Mouse (Mus musculus) heart, adult 2 months (tissue): Measurements from ENCODE around the gene Olfr975. TPM values are rescaled to one million over a fixed set of nuclear protein-coding genes. Genes with fewer than 3 reads are reported as not detected.

ENCODE experiments used
- DNase-seq, 2 experiments: peaks; one replicate each; pipeline ENCODE4 v3.0.0; 2021
- H3K27ac ChIP-seq: fragments of 200-600 bp; 2 replicates; pipeline ENCODE4 v1.8.1; 2022
- H3K27me3 ChIP-seq: fragments of 200-500 bp; 2 replicates; pipeline ENCODE4 v1.6.1; 2012; ENCODE audit warnings: mild to moderate bottlenecking, low read length, inconsistent platforms, mixed read lengths; ENCODE audit not compliant: control insufficient read depth, insufficient read depth
- H3K36me3 ChIP-seq: fragments of 200-500 bp; 2 replicates; pipeline ENCODE4 v1.6.1; 2012; ENCODE audit warnings: low read length, inconsistent platforms; ENCODE audit not compliant: control insufficient read depth, insufficient read depth
- H3K4me1 ChIP-seq: fragments of 200-500 bp; 2 replicates; pipeline ENCODE4 v1.6.1; 2011; ENCODE audit warnings: low read length; ENCODE audit not compliant: control insufficient read depth, insufficient read depth
- H3K4me3 ChIP-seq: fragments of 200-600 bp; 2 replicates; pipeline ENCODE4 v1.8.1; 2022
- H3K79me2 ChIP-seq: fragments of 200-500 bp; replicated peaks from 2 replicates; pipeline ENCODE4 v1.6.1; 2012; ENCODE audit warnings: mild to moderate bottlenecking, inconsistent platforms, low read length, moderate library complexity, mixed read lengths; ENCODE audit not compliant: control insufficient read depth, insufficient read depth
- H3K9ac ChIP-seq: fragments of 200-500 bp; 2 replicates; pipeline ENCODE4 v1.6.1; 2012; ENCODE audit warnings: low read depth, mild to moderate bottlenecking, control low read depth, inconsistent platforms, low read length, mixed read lengths
- CTCF ChIP-seq: fragments of 200-600 bp; IDR thresholded peaks from 2 replicates; pipeline ENCODE4 v1.8.1; 2022; ENCODE audit warnings: antibody characterized with exemption, mild to moderate bottlenecking, moderate library complexity
- EP300 ChIP-seq: fragments of 200-500 bp; IDR thresholded peaks from 2 replicates; pipeline ENCODE4 v1.6.1; 2011; ENCODE audit warnings: low read depth, low read length, control low read depth; ENCODE audit not compliant: insufficient read depth
- POLR2A ChIP-seq: fragments of 200-500 bp; IDR thresholded peaks from 2 replicates; pipeline ENCODE4 v1.6.1; 2011; ENCODE audit warnings: mild to moderate bottlenecking, low read depth, low read length, control low read depth; ENCODE audit not compliant: insufficient read depth
- WGBS: fragments of 180-500 bp; shearing (Covaris S2); methylation state at CpG from one replicate; pipeline ENCODE4 v1.1.7; 2018; 5-methylcytosine and 5-hydroxymethylcytosine counted together
- intact Hi-C: fragments of 180-260 bp; cut with DNase I; formaldehyde crosslinking; loops from one replicate; pipeline ENCODE4 v1.15.1; 2025
- polyA plus RNA-seq: library from polyadenylated mRNA; depleted of rRNA; stranded (reverse); fragments of >200 nt; gene quantifications from 2 replicates; pipeline ENCODE4 v1.2.3, GENCODE M21; 2012; rRNA removed
- total RNA-seq, 2 experiments: library from RNA; stranded (reverse); gene quantifications; 2 replicates each; pipeline ENCODE4 v1.2.3; 2021

Gene Olfr975
- total and polyA plus RNA-seq, 3 experiments = not detected

DNA sequence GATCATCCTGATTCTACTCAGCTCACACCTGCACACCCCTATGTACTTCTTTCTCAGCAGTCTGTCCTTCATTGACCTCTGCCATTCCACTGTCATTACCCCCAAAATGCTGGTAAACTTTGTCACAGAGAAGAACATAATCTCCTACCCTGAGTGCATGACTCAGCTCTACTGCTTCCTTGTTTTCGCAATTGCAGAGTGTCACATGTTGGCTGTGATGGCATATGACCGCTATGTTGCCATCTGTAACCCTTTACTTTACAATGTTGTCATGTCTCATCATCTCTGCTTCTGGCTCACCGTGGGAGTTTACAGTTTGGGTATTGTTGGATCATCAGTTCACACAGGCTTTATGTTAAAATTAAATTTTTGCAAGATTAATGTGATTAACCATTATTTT, 41.9 kb downstream of the Olfr975 start:
- Histone ChIP-seq H3K4me1 (no peaks in the 10 kb centered on the region), H3K79me2 (no peaks in the 10 kb centered on the region), H3K36me3 (no peaks in the 10 kb centered on the region), H3K4me3 (no peak overlapping the region), H3K9ac (no peak overlapping the region), H3K27ac (no peak overlapping the region), H3K27me3 (no peaks in the 10 kb centered on the region)
- TF ChIP-seq CTCF = no peak
- no peak for TF ChIP-seq POLR2A
- no peak for TF ChIP-seq EP300
- no peak for DNase-seq
- intact Hi-C loops = no loop called here
- WGBS = 63% methylated on average over 3 of the region's 3 CpGs

DNA sequence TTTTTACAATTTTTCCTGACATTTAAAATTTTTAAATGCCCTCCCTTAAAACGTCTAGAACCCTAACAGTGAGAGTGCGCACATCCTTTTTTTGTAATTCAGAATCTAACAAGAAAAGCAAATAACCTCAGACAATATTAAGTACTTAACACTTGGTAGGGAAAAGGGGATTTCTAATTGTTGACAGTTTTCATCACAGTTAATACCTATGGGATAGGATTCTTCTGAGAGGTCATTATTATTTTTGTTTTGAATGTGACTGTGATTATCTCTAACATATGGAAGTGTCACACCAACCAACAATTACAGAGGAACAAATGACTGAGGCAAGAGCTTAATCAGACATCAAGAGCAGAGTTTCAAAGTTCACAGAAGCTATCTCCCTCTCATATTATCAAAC, 44.8 kb downstream of the Olfr975 start, which contains the start of gene Olfr229:
Gene Olfr229, plus strand, starts transcription at position 301 of the 400 bp plus-strand sequence.
- Histone ChIP-seq H3K79me2 (no peaks in the 10 kb centered on the region), H3K9ac (no peak within 1 kb of the TSS), H3K4me1 (no peaks in the 10 kb centered on the region), H3K4me3 (no peak within 1 kb of the TSS), H3K36me3 (no peaks in the 10 kb centered on the region), H3K27ac (no peak within 1 kb of the TSS), H3K27me3 (no peaks in the 10 kb centered on the region)
- no peak for DNase-seq
- no peak for TF ChIP-seq CTCF
- no peak for TF ChIP-seq POLR2A
- TF ChIP-seq EP300 = no peak
- intact Hi-C loops = no loop called here
- 60% methylated on average over 2 of the region's 2 CpGs for WGBS

DNA sequence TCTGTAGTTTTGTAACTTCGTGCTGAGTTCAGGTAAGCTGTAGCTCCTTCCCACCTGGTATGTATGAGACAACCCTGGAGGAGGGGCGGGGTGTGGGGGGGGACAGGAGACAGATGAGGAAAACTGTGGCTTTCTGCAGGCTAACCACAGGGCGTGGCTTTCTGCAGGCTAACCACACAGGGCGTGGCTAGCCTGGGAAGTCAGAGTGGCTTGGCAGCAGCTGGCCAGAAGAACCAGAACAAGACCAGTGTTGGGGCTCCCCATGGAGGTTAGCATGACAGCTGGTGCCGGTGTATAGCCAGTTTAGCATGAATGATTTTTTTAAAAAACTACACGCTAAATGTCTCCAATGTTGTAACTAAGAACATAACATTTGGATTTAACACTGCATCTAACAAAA, 46.7 kb downstream of the Olfr975 start:
- Histone ChIP-seq H3K27ac (no peak overlapping the region), H3K9ac (no peak overlapping the region), H3K36me3 (no peaks in the 10 kb centered on the region), H3K79me2 (no peaks in the 10 kb centered on the region), H3K4me1 (no peaks in the 10 kb centered on the region), H3K27me3 (no peaks in the 10 kb centered on the region), H3K4me3 (no peak overlapping the region)
- intact Hi-C loops = no loop called here
- TF ChIP-seq EP300 (no peak), CTCF (no peak), POLR2A (no peak)
- WGBS = 65% methylated on average over 6 of the region's 6 CpGs
- DNase-seq = no peak

Other genes starting within 250 kb of the Olfr975 start
- gene Olfr149, start 244.9 kb downstream of the Olfr975 start, total RNA-seq = not detected
- not detected in 2 replicates for gene Olfr149, start 244.9 kb downstream of the Olfr975 start, polyA plus RNA-seq
- not detected for gene Olfr965, start 240.7 kb downstream of the Olfr975 start, total RNA-seq
- not detected in 2 replicates for gene Olfr965, start 240.7 kb downstream of the Olfr975 start, polyA plus RNA-seq
- not detected for gene Olfr150, start 221.1 kb downstream of the Olfr975 start, total RNA-seq
- gene Olfr150, start 221.1 kb downstream of the Olfr975 start, polyA plus RNA-seq = not detected in 2 replicates
- not detected for gene Olfr967, start 205.8 kb downstream of the Olfr975 start, total RNA-seq
- not detected in 2 replicates for gene Olfr967, start 205.8 kb downstream of the Olfr975 start, polyA plus RNA-seq
- not detected for gene Olfr968, start 168.8 kb downstream of the Olfr975 start, total RNA-seq
- not detected in 2 replicates for gene Olfr968, start 168.8 kb downstream of the Olfr975 start, polyA plus RNA-seq
- not detected for gene Olfr969, start 161.1 kb downstream of the Olfr975 start, total RNA-seq
- gene Olfr969, start 161.1 kb downstream of the Olfr975 start, polyA plus RNA-seq = not detected in 2 replicates
- gene Olfr970, start 143.2 kb downstream of the Olfr975 start, total RNA-seq = not detected
- not detected in 2 replicates for gene Olfr970, start 143.2 kb downstream of the Olfr975 start, polyA plus RNA-seq
- not detected for gene Olfr971, start 115.2 kb downstream of the Olfr975 start, total RNA-seq
- gene Olfr971, start 115.2 kb downstream of the Olfr975 start, polyA plus RNA-seq = not detected in 2 replicates
- gene Olfr972, start 85.6 kb downstream of the Olfr975 start, total RNA-seq = not detected
- not detected in 2 replicates for gene Olfr972, start 85.6 kb downstream of the Olfr975 start, polyA plus RNA-seq
- gene Olfr229, start 44.7 kb downstream of the Olfr975 start, total RNA-seq = not detected
- gene Olfr229, start 44.7 kb downstream of the Olfr975 start, polyA plus RNA-seq = not detected in 2 replicates
- not detected for gene Olfr974, start 14.5 kb downstream of the Olfr975 start, total RNA-seq
- gene Olfr974, start 14.5 kb downstream of the Olfr975 start, polyA plus RNA-seq = not detected in 2 replicates
- gene Olfr976, start 9.1 kb upstream of the Olfr975 start, total RNA-seq = not detected
- gene Olfr976, start 9.1 kb upstream of the Olfr975 start, polyA plus RNA-seq = not detected in 2 replicates
- not detected for gene Olfr978, start 40.1 kb upstream of the Olfr975 start, total RNA-seq
- not detected in 2 replicates for gene Olfr978, start 40.1 kb upstream of the Olfr975 start, polyA plus RNA-seq
- not detected for gene Olfr979, start 51.4 kb upstream of the Olfr975 start, total RNA-seq
- gene Olfr979, start 51.4 kb upstream of the Olfr975 start, polyA plus RNA-seq = not detected in 2 replicates
- gene Olfr980, start 57.5 kb upstream of the Olfr975 start, total RNA-seq = not detected
- not detected in 2 replicates for gene Olfr980, start 57.5 kb upstream of the Olfr975 start, polyA plus RNA-seq
- not detected for gene Olfr981, start 69.4 kb upstream of the Olfr975 start, total RNA-seq
- gene Olfr981, start 69.4 kb upstream of the Olfr975 start, polyA plus RNA-seq = not detected in 2 replicates
- not detected for gene Olfr982, start 121.8 kb upstream of the Olfr975 start, total RNA-seq
- gene Olfr982, start 121.8 kb upstream of the Olfr975 start, polyA plus RNA-seq = not detected in 2 replicates
- gene Olfr983, start 141.5 kb upstream of the Olfr975 start, total RNA-seq = not detected
- gene Olfr983, start 141.5 kb upstream of the Olfr975 start, polyA plus RNA-seq = not detected in 2 replicates
- gene Olfr984, start 162.2 kb upstream of the Olfr975 start, total RNA-seq = not detected
- gene Olfr984, start 162.2 kb upstream of the Olfr975 start, polyA plus RNA-seq = not detected in 2 replicates
- not detected for gene Olfr985, start 178.1 kb upstream of the Olfr975 start, total RNA-seq
- not detected in 2 replicates for gene Olfr985, start 178.1 kb upstream of the Olfr975 start, polyA plus RNA-seq
- gene Tmem225, start 196.1 kb upstream of the Olfr975 start, total RNA-seq = not detected
- not detected in 2 replicates for gene Tmem225, start 196.1 kb upstream of the Olfr975 start, polyA plus RNA-seq
- not detected for gene Olfr986, start 228.9 kb upstream of the Olfr975 start, total RNA-seq
- gene Olfr986, start 228.9 kb upstream of the Olfr975 start, polyA plus RNA-seq = not detected in 2 replicates
- gene Zfp202, start 240.3 kb upstream of the Olfr975 start, total RNA-seq = 1 to 10 TPM; 2.7 to 2.8 TPM
- 1.2 and 1.8 TPM in 2 replicates for gene Zfp202, start 240.3 kb upstream of the Olfr975 start, polyA plus RNA-seq